Mouse (Mus musculus): ENCODE data around the gene Ankrd36. TPM values are rescaled to one million over a fixed set of nuclear protein-coding genes. Genes with fewer than 3 reads are reported as not detected.
"Not testable (repeated sequence)": the region's sequence is repeated elsewhere in the genome, so short reads cannot be mapped to it uniquely, and the experiment has no call there.

Gene Ankrd36
- total RNA-seq, 2 experiments from 2014 or later, result not detected

DNA sequence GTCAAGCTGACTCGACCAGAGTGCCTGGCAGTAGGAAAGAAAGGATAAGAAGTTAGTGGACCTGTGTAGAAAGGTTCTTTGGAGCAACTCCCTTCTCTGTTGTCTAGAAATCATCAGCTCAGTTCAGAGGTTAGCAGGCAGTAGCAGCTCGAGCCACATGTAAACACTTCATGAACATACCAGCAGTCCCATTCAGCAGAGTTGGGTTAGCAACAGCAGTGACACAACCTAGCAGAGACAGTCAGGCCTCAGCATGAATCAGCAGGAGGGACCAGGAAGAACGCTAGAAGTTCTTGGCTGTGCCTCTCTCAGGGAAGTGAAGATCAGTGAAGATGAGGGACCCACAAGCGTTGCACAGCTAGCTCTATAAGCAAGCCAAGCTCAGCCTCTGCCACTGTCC, 24.0 kb upstream of the Ankrd36 start:
- DNase-seq (ENCODE audit: low spot score), result no peak

DNA sequence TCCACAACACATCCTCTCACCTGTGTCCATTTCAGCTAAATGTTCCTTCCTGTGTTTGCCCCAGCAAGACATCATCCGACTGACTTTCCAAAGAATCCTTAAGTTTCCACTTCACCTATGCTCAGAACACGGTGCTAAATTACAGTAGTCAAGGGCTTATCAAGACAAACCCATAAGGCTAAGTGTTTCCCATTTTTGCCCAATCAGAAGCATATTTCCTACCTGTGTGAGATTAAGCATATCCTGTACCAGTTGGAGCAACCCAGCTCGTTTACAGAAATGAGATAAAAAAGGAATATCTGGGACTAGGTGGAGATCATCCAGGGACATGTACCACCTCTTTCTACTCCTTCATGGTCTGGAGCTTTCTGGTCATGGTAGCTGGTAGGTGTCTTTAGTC, 22.8 kb upstream of the Ankrd36 start:
- no peak for DNase-seq (ENCODE audit: low spot score)

DNA sequence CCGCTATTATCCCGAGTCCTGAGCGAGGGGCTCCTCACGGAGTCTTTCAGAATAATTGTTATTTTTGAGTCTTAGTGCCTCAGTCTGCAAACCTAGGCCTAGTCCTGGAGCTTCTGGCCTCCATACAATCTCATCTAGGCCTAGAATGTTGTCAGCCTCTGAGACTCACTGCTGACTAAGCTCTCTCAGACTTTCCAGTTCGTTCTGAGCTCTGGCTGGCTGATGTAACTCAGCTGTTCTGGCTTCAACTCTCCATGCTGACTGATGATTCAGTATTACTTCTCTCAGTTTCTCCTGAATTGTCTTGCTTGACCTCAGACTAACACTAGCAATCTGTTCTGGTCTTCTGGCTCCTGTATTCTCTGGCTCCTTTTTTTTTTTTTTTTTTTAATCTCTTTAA, 18.1 kb upstream of the Ankrd36 start:
- DNase-seq (ENCODE audit: low spot score), result no peak

DNA sequence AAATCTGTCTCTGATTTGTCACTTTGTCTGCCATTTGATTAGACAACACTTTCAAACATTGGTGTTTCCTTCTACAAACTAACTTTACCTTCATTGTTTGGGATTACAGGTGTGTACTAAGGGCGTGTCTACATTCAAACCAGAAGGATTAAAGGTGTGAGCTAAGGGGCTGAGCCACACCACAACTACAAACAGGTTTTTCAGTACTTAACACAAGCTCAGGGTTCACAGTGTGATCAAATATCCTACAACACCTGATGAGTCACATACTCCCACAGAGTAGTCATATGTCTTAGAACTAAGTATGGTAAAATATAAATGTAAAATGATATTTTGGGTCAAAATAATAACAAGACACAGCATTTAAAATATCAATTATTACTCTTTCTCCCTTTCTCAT, 17.6 kb upstream of the Ankrd36 start:
- DNase-seq (ENCODE audit: low spot score), result no peak

DNA sequence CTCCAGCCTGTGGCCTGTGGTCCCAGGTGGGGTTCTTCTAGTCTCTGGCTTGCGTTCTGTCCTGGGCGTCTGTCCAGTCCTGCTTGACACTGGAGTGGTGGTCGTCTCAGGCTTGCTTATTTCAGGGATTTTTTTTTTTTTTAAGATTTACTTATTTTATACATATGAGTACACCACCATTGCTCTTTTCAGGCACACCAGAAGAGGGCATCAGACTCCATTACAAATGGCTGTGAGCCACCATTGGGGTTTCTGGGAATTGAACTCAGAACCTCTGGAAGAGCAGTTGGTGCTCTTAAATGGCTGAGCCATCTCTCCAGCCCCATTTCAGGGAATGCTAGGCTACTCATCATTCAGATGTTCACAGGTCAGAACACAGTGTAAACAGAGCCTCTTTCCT, 9.2 kb upstream of the Ankrd36 start:
- no peak for DNase-seq (ENCODE audit: low spot score)

DNA sequence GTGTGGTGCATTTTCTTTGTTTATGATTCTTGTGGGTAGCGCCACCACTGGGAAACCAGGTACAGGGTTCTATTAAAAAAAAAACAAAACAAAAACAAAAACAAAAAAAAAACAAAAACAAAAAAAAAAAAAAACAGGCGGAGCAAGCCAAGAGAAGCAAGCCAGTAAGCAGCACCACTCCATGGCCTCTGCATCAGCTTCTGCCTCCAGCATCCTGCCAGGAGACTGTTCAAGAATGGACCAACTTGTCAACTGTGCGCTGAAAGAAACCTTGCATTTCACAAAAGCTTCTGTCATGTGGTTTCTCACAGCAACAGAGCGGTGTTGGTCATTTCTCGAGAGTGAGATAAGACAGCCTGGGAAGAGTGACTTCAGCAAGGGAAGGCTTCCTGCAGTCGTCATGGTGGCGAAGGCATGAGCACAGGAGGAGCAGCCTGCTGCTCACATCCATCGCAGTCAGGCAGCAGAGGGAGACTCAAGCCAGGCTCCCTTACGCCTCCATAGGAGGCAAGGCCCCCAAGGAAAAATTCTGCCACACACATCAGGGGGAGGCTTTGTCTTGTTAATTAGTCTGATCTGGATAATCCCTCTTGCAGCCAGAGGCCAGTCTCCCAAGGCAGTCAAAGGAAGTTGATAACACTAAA, 6.7 kb upstream of the Ankrd36 start:
- no peak for DNase-seq (ENCODE audit: low spot score)

DNA sequence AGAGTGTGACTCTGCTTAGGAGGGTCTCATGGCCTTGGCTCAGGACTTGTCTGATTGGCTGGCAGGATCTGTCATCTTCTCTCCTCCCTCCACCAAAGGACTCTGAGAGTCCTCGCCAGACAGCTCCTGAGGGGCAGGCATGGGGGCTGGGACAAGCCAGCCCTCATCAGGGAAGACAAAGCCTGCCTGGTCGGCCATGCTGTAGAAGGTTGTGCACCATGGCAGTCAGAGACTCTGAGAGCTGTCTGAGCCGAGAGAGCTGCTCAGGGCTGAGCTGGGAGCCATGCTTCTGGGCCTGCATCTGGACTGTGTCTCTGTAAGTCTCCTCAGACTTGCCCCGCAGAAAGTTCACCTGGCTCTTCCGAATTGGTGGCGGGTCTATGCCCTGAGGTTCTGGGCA, 5.6 kb upstream of the Ankrd36 start:
- no peak for DNase-seq (ENCODE audit: low spot score)

DNA sequence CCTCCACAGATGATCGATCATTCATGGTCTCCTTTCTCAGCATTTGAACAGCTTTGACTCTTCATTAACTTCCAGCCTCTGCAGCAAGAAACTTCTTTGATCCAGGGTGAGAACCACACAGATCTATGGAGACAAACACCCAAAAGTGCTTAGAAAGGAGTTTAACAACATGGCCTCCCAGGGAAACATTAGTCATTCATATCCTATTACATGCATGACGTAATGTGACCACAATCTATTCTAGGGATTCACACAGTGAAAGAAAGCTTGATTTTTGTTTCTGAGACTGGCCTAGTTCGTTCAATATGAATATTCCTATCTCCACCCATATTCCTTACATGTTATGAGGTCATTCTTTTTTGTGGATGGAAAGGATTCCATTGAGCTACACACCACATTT, 3.9 kb upstream of the Ankrd36 start:
- no peak for DNase-seq (ENCODE audit: low spot score)

DNA sequence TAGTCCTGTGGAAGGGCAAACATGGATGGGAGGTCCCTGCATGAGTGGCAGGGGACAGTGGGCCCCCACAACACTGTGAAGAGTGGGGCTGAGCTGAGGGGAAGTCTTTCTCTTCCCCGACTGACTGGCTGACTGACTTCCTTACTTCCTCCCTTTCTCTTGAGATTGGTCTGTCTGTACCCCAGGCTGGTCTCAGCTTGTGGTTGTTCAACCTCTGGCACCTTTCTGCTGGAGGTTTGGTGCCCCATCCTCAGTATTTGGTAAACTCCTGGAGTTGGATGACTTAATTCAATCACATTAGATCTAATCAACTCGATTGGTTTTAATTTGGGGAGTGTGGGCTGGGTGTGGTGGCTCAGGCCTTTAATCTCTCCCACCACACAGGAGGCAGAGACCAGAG, 3.0 kb upstream of the Ankrd36 start:
- no peak for DNase-seq (ENCODE audit: low spot score)

DNA sequence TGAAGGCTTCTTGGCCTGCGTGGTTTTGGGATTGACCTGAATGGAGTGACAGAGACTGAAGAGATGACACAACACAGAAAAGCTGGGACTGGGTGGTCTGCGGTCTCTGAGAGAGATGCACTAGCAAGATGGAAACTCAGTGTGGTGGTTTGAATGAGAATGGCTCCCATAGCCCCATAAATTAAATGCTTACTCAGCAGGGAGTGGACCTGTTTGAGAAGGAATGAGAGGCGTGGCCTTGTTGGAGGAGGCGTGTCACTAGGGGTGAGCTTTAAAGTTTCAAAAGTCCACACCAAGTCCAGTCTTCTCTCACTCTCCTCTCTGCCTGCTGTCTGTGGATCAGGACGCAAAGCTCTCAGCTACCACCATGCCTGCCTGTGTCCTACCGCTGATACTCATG, 1.8 kb upstream of the Ankrd36 start:
- DNase-seq (ENCODE audit: low spot score), result no peak

DNA sequence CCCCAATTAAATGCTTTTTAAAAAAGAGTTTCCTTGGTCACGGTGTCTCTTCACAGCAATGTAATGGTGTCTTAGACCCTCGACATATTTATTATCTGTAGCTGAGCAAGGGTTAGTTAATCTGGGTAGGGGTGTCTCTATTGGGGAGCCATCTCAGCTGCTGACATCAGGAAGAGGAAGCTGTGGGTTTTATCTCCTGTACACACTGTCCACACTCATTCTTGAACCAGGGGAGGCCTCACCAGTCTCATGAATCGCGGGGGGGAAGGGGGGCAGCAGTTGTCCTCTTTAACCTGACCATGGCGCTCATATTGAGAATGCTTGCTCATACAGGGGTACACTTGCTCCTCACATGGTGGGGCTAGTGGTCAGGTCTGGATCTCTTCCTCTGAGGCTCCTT, 1.4 kb upstream of the Ankrd36 start:
- no peak for DNase-seq (ENCODE audit: low spot score)

DNA sequence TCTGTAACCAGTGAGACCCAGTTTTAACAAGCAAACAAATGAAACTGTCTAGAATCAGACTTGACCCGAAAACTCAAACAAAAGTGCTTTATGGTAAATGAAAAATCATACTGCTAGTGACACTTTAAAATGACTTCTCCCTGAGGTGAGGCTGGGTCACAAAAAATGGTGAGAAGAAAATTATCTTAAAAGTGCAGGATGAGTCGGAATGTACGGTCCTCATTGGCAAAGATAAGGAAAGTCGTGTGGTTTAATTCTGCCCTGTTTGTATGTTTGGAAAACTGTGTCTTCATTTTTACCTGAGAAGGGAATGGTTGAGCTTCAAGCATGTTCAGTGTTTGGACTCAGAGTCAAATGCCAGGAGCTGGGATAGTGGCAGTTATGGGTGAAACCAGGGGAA, 2.4 kb downstream of the Ankrd36 start:
- DNase-seq (ENCODE audit: low spot score), result no peak

DNA sequence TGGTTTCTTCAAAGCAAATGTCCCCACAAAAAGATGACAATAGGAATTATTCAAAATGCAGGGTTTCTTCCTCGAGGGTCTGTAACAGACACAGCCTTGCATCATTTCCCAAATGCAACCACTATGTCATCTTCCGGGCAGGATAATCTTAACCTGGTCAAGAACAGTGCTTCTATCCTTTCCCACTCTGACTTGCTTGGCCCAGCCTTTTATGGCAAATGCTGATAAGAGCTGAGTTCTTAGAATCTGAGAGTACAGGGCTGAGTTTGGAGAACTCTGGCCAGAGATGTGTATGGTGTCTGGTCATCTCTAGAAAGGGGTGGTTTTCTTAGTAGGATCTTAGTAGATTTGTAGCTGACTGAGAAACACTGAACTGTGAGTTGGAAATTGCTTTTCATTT, 4.3 kb downstream of the Ankrd36 start:
- DNase-seq (ENCODE audit: low spot score), result no peak

DNA sequence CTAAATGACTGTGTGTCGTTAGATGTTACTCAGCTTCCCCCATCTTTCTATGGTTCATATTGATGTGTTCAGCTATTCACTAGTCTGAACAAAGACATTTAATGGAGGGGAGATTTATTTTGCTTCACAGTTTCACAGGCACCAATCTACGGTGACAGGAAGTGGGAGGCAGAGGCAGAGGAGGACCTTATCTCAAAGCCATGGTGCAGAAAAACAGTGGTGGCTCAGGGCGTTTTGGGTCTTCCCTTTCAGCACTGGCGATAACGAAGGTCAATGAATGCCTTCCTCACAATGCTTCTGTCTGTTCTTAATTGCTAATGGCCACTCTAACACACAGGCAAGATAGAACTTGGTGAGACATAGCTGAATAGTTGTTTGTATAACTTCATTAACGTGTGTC, 5.6 kb downstream of the Ankrd36 start:
- no peak for DNase-seq (ENCODE audit: low spot score)

DNA sequence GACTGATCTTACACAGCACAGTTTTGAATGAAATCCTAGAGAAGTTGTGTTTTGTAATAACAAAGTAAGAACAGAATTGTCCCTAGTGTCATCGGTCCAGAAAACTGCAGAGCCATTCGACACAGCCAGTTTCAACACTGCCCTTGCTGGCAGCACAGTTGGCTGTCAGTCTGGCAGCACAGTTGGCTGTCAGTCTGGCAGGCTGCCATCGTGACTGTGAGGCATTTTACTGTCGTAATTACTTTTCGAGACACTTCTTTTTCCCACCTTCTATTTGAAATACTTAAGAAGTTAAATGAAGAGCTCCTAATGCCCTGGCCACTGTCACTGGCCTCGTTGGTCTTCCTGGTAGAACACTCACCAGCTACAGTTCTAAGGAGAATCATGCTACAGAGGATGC, 22.9 kb downstream of the Ankrd36 start:
- peak; percentile 38 for DNase-seq (ENCODE audit: low spot score)

DNA sequence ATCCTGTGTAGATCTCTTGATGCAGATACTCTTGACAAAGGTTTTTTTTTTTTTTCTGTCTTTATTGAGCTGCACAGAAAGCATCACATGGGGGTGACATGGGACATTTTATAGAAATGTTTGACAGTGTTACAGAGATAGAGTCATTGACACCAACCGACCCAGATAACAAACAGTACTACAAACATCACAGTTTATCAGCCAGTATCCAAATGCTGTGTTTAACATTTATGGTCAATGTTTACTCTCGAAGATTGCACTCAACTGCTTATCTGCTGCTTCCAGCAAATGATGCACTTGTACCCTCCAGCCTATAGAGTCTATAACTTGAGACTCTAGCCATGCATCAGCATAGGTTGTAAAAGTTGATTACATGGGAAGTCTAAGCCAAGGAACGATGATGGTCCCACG, 25.9 kb downstream of the Ankrd36 start:
- DNase-seq (ENCODE audit: low spot score), result no peak

DNA sequence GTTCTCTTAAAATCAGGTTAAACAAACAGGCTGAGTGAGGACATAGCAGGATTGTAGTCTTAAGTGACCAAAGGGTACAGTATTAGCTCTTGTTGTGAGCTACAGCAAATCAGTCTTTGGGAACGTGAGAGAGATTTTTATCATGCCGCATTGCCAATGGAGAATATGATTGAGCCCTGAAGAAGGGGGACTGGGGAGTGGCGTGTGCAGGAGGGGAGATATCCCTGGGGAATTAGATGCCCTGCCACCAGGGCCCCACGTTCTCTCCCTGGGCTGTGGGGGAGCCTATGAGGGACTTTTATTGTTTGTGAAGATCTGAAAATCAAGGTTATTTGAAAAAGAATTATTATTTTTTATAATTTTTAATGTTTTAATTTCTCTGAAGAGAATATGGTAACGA, 26.3 kb downstream of the Ankrd36 start:
- no peak for DNase-seq (ENCODE audit: low spot score)

DNA sequence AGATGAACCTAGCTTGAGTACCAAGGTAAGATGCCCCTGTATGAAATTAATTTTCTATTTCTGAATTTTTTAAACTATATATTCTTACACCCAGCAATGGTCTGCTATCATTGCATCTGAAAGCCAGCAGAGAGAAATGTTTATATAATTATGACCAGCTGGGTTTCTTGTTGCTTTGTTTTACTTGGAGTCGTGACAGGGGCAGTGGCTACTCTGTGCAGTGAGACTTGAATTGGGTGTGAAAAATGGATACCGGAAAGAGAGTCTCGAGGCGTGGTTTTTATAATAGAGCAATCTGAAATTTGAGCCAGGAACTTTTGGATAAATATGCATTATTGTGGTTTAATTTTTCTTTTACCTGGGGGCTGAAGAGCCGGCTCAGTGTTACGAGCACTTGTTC, 27.3 kb downstream of the Ankrd36 start:
- DNase-seq (ENCODE audit: low spot score), result no peak

DNA sequence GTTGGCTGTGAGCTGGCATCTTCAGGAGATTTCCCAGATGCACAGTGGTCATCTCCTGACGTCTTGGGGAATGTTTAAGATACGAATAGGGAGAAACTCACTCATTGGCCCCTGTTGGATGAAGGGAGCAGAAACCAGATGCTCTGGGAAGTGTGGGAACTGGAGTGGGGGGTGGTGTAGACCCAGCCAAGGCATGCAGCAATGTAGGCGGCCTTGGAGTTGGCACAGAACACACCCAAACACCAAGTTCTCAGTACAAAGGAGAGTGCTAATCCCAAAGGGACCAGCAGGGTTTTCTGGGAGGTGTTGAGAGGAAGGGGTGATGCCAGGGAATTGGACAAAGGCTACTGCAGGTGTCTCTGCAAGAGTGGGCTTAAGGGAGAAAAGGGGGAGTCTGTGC, 35.9 kb downstream of the Ankrd36 start:
- DNase-seq (ENCODE audit: low spot score), result no peak

DNA sequence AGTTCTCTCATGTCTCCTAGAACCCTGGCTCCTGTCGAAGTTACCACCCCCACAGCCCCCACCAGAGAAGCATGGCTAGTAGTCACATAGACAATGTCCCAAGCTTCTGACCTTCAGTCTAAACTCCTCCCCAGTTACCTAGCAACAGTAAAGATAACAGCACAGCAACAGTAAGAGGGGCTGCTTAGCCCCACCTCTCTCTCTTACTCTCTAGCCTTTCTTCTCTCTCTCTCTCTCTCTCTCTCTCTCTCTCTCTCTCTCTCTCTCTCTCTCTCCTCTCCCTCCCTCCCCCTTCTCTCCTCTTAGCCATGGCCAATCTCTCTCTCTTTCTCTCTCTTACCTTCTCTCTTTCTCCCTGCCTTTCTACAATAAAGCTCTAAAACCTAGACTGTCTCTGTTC, 42.4 kb downstream of the Ankrd36 start:
- DNase-seq (ENCODE audit: low spot score), result not testable (repeated sequence)

DNA sequence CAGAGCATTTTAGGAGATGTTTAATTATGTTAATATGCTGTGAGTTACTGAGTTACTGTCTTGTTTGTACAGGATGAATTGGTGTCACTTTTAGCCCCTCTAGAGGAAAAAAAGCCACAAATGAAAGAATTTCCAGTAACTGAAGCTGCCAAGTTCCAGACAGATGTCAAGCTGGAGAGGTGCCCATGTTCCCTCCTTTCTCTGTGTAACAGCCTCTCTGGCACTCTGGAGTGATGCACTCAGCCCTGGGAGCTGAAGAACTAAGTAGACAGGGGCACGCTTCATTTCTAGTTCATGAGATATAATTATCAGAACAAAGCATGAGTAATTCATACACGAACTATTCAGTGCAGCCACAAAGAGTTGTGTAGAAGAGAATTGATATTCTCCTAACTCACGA, 45.0 kb downstream of the Ankrd36 start:
- DNase-seq (ENCODE audit: low spot score), result no peak

DNA sequence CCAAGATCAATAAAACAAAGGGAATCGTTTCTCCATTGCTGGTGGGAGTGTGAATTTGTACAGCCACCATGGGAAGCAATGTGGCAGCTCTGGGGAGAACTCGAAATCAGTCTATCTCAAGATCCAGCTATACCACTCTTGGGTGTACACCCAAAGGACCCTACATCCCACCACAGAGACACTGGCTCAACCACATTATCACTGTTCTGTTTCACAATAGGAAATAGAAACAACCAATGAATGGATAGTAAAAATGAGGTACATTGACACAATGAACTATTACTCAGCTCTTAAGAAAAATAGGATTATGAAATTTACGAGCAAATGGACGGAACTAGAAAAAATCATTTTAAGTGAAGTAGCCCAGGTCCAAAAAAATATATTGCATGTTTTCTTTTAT, 55.6 kb downstream of the Ankrd36 start:
- DNase-seq (ENCODE audit: low spot score), result no peak

DNA sequence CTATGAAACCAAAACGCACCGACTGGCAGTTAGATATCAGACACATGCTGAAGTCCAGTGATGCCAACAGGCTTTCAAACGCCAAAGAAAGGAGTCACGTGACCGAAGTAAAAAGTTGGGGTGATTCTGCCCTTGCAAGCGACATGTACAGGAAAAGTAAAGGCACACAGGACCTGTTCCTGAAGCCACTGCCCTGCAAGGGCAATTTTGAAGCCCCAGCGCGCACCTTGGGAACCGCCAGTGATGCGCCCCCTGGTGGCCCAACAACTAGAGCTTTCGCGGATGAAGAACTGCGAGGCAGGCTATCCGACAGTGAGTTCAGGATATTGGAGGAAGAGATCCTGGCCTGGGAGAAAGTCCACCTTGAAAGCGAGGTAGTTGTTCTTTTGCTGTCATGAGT, 59.5 kb downstream of the Ankrd36 start:
- peak; percentile 74 for DNase-seq (ENCODE audit: low spot score)

DNA sequence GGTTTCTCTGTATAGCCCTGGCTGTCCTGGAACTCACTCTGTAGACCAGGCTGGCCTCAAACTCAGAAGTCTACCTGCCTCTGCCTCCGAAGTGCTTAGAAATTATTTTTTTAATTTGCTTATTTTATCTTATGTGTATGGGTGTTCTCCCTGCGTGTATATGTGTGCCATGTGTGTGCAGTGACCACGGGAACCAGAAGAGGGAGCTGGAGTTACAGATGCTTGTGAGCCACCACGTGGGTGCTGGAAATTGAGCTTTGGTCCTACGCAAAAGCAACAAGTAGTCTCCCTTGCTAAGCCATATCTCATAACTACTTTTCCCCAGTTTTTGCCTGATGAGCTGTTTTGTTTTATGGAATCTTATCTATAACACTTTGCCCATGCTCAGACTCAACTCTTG, 73.6 kb downstream of the Ankrd36 start:
- DNase-seq (ENCODE audit: low spot score), result no peak

Measured in gastrocnemius, adult 18-20 months (tissue).